8 mouse cellular contexts compared by ENCODE assay signal in genomic region chr9:44723008-44723407, GRCm38 (mm10). TPM values are rescaled to one million over a fixed set of nuclear protein-coding genes. Genes with fewer than 3 reads are reported as not detected.
DNase-seq lines count a peak whose midpoint lies in the region; ATAC-seq and TF ChIP-seq lines count a peak whose summit lies in the region.

No protein-coding gene starts in this region.

- H3K4me2 ChIP-seq in embryonic facial prominence, embryonic 15.5 days (replicated peaks): no peak overlapping the region
- no peak overlapping the region for H3K4me2 ChIP-seq in hindbrain, embryonic 15.5 days
- no peak overlapping the region for H3K4me2 ChIP-seq in midbrain, embryonic 16.5 days (ENCODE audit: low read length)

- TF ChIP-seq CTCF in kidney, adult 2 months (conservative IDR thresholded peaks at IDR 0.05; ENCODE audit: insufficient read depth, insufficient read length, low read depth, low read length): no peak

- H3K36me3 ChIP-seq in kidney, adult 2 months (ENCODE audit: control insufficient read depth, insufficient read depth, low read length): no peaks in the 10 kb centered on the region
- H3K36me3 ChIP-seq in embryonic facial prominence, embryonic 15.5 days: peaks cover 6% of the 10 kb centered on the region; the same call in 1 of the 2 replicates
- no peaks in the 10 kb centered on the region for H3K36me3 ChIP-seq in hindbrain, embryonic 15.5 days
- H3K36me3 ChIP-seq in midbrain, embryonic 16.5 days (ENCODE audit: control insufficient read depth, insufficient read depth, low read length): peaks cover 2% of the 10 kb centered on the region; the same call in 1 of the 2 replicates

- TF ChIP-seq POLR2A in kidney, adult 2 months (IDR thresholded peaks at IDR 0.05; ENCODE audit: low read depth, low read length): no peak

- H3K9ac ChIP-seq in embryonic facial prominence, embryonic 15.5 days: no peak overlapping the region
- no peak overlapping the region for H3K9ac ChIP-seq in hindbrain, embryonic 15.5 days
- H3K9ac ChIP-seq in midbrain, embryonic 16.5 days (ENCODE audit: low read depth, low read length): no peak overlapping the region

- DNase-seq in kidney, adult 2 months: peak; percentile 49
- no peak for DNase-seq in kidney, adult 11 months
- no peak for DNase-seq in right cerebral cortex, adult 18-20 months
- no peak for DNase-seq in cerebellum, postnatal 36 days
- no peak for DNase-seq in embryo, embryonic 10.5 days (ENCODE audit: low spot score)

- 54% methylated on average over 7 of the region's 7 CpGs for WGBS in kidney, adult 2 months
- WGBS in embryonic facial prominence, embryonic 15.5 days: 36% methylated on average over 7 of the region's 7 CpGs
- 32% methylated on average over 7 of the region's 7 CpGs for WGBS in hindbrain, embryonic 15.5 days
- WGBS in midbrain, embryonic 16.5 days: 46% methylated on average over 7 of the region's 7 CpGs

- no peaks in the 10 kb centered on the region for H3K9me3 ChIP-seq in embryonic facial prominence, embryonic 15.5 days (replicated peaks)
- no peaks in the 10 kb centered on the region for H3K9me3 ChIP-seq in hindbrain, embryonic 15.5 days
- H3K9me3 ChIP-seq in midbrain, embryonic 16.5 days (replicated peaks; ENCODE audit: control insufficient read depth, low read length, poor library complexity, severe bottlenecking): no peaks in the 10 kb centered on the region

- no peak overlapping the region for H3K4me3 ChIP-seq in kidney, adult 2 months (ENCODE audit: insufficient read depth, low read depth, low read length)
- H3K4me3 ChIP-seq in embryonic facial prominence, embryonic 15.5 days (replicated peaks): no peak overlapping the region
- no peak overlapping the region for H3K4me3 ChIP-seq in hindbrain, embryonic 15.5 days
- no peak overlapping the region for H3K4me3 ChIP-seq in midbrain, embryonic 16.5 days (ENCODE audit: low read depth, low read length)

- peaks cover 24% of the 10 kb centered on the region for H3K4me1 ChIP-seq in kidney, adult 2 months (ENCODE audit: control insufficient read depth, insufficient read depth, low read length)
- H3K4me1 ChIP-seq in embryonic facial prominence, embryonic 15.5 days: peaks cover 84% of the 10 kb centered on the region
- peaks cover 83% of the 10 kb centered on the region for H3K4me1 ChIP-seq in hindbrain, embryonic 15.5 days (replicated peaks)
- H3K4me1 ChIP-seq in midbrain, embryonic 16.5 days (ENCODE audit: control insufficient read depth, insufficient read depth, low read length): peaks cover 57% of the 10 kb centered on the region

- no peaks in the 10 kb centered on the region for H3K27me3 ChIP-seq in kidney, adult 2 months (replicated peaks; ENCODE audit: control insufficient read depth, insufficient read depth, low read length)
- H3K27me3 ChIP-seq in embryonic facial prominence, embryonic 15.5 days: no peaks in the 10 kb centered on the region
- no peaks in the 10 kb centered on the region for H3K27me3 ChIP-seq in hindbrain, embryonic 15.5 days
- no peaks in the 10 kb centered on the region for H3K27me3 ChIP-seq in midbrain, embryonic 16.5 days (ENCODE audit: control insufficient read depth, insufficient read depth, low read depth, low read length)

- no peak overlapping the region for H3K27ac ChIP-seq in kidney, adult 2 months (ENCODE audit: insufficient read depth, low read depth, low read length)
- H3K27ac ChIP-seq in embryonic facial prominence, embryonic 15.5 days (replicated peaks): peak overlapping the region; percentile 87
- peak overlapping the region; percentile 72 for H3K27ac ChIP-seq in hindbrain, embryonic 15.5 days (replicated peaks)
- peak overlapping the region; percentile 32; the same call in 1 of the 2 replicates for H3K27ac ChIP-seq in midbrain, embryonic 16.5 days (ENCODE audit: low read length)

- no peak for ATAC-seq in embryonic facial prominence, embryonic 15.5 days (ENCODE audit: insufficient number of reproducible peaks, low FRiP score, low TSS enrichment, low read depth)
- no peak for ATAC-seq in hindbrain, embryonic 15.5 days (ENCODE audit: low FRiP score, low read depth)
- ATAC-seq in midbrain, embryonic 16.5 days: no peak

RNA-seq across cellular contexts. Expression of gene Phldb1, which starts 12.0 kb away (rescaled TPM):
- 37.6 and 46.4 TPM in 2 replicates for polyA plus RNA-seq in kidney, adult 2 months (2012; rRNA removed)
- polyA plus RNA-seq in embryonic facial prominence, embryonic 15.5 days (2015; fragmentation: Nextera tagmentation; extraction: Ambion mirVana): 38.6 and 39.0 TPM in 2 replicates
- 46.4 and 46.8 TPM in 2 replicates for polyA plus RNA-seq in hindbrain, embryonic 15.5 days (2015; fragmentation: Nextera tagmentation; extraction: Ambion mirVana)
- 48.1 and 51.7 TPM in 2 replicates for polyA plus RNA-seq in midbrain, embryonic 16.5 days (2015; fragmentation: Nextera tagmentation; extraction: Ambion mirVana)

RNA-seq across cellular contexts. Expression of gene Arcn1, which starts 44.6 kb away (rescaled TPM):
- 42.3 and 50.9 TPM in 2 replicates for polyA plus RNA-seq in kidney, adult 2 months (2012; rRNA removed)
- polyA plus RNA-seq in embryonic facial prominence, embryonic 15.5 days (2015; fragmentation: Nextera tagmentation; extraction: Ambion mirVana): 191 and 195 TPM in 2 replicates
- polyA plus RNA-seq in hindbrain, embryonic 15.5 days (2015; fragmentation: Nextera tagmentation; extraction: Ambion mirVana): 130 and 135 TPM in 2 replicates
- polyA plus RNA-seq in midbrain, embryonic 16.5 days (2015; fragmentation: Nextera tagmentation; extraction: Ambion mirVana): 140 and 146 TPM in 2 replicates

RNA-seq across cellular contexts. Expression of gene Ift46, which starts 44.7 kb away (rescaled TPM):
- 51.0 and 58.8 TPM in 2 replicates for polyA plus RNA-seq in kidney, adult 2 months (2012; rRNA removed)
- 107 and 125 TPM in 2 replicates for polyA plus RNA-seq in embryonic facial prominence, embryonic 15.5 days (2015; fragmentation: Nextera tagmentation; extraction: Ambion mirVana)
- polyA plus RNA-seq in hindbrain, embryonic 15.5 days (2015; fragmentation: Nextera tagmentation; extraction: Ambion mirVana): 153 and 158 TPM in 2 replicates
- polyA plus RNA-seq in midbrain, embryonic 16.5 days (2015; fragmentation: Nextera tagmentation; extraction: Ambion mirVana): 188 and 193 TPM in 2 replicates

RNA-seq across cellular contexts. Expression of gene Treh, which starts 50.0 kb away (rescaled TPM):
- polyA plus RNA-seq in kidney, adult 2 months (2012; rRNA removed): 32.2 and 34.4 TPM in 2 replicates
- polyA plus RNA-seq in embryonic facial prominence, embryonic 15.5 days (2015; fragmentation: Nextera tagmentation; extraction: Ambion mirVana): not detected in 2 replicates
- polyA plus RNA-seq in hindbrain, embryonic 15.5 days (2015; fragmentation: Nextera tagmentation; extraction: Ambion mirVana): not detected in 2 replicates
- not detected in 2 replicates for polyA plus RNA-seq in midbrain, embryonic 16.5 days (2015; fragmentation: Nextera tagmentation; extraction: Ambion mirVana)
